Mouse (Mus musculus): Measurements from ENCODE around the gene Spa17. TPM values are rescaled to one million over a fixed set of nuclear protein-coding genes. Genes with fewer than 3 reads are reported as not detected.

The Spa17 gene
- 3.9 and 4.9 TPM in 2 replicates for polyA plus RNA-seq (2014; fragmentation: Nextera tagmentation; extraction: Ambion mirVana)

DNA sequence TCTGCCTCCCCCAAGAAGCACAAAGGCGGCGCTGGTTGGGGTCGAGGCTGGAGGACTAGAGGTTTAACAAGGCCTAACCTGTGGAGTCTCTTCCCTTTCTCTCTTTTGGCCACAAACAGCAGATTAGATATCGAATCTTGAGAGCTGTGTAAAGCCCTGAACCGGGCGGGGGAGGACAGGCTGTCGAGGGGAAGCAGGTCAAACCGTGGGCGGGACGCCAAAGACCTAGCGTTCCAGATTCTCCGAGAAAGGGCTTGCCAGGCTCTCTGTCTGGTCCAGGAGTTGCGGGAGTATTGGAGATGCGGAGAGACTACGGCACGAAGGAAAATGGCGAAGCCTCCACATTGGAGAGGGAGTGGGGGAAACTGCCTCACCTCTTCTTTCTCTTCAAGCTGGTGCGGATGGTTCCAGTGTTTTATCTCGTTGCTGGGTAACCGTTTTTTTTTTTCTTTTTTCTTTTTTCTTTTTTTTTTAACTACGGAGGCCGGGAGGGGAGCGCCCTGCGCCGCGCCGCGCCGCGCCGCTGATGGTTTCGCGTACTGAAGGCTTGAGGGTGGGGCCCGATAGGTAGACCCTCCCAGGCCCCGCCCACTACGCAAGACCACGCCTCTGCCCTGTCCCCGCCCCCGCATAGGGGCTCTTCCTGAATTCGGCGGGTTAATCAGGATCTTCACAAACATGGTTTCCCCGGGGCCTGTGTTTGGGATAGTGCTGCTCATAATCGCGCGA lies at the start of gene Spa17:
Spa17 (minus strand) TSS at position 541 of the 729 bp plus-strand sequence.
- H3K27ac ChIP-seq (ENCODE audit: low read depth, low read length): peak within 1 kb of the TSS; percentile 42; the same call in 1 of the 2 replicates
- peak within 1 kb of the TSS; percentile 69 for H3K4me3 ChIP-seq (ENCODE audit: low read depth, low read length)
- H3K27me3 ChIP-seq (replicated peaks; ENCODE audit: control insufficient read depth, insufficient read depth, low read length): no peaks in the 10 kb centered on the region
- 0 out of 2 replicates have a peak, but pooled peaks cover 3% of the 10 kb centered on the region for H3K4me1 ChIP-seq (replicated peaks; ENCODE audit: control insufficient read depth, insufficient read depth, low read length)
- under 1% methylated on average over 45 of the region's 45 CpGs for WGBS
- no peaks in the 10 kb centered on the region for H3K36me3 ChIP-seq (ENCODE audit: control insufficient read depth, insufficient read depth, low read length)
- peak; percentile 96 for ATAC-seq (replicated peaks; ENCODE audit: low FRiP score)
- no peaks in the 10 kb centered on the region for H3K9me3 ChIP-seq (ENCODE audit: control insufficient read depth, low read length)
- peak; percentile 91 for DNase-seq (ENCODE audit: low spot score)
- H3K9ac ChIP-seq (ENCODE audit: low read depth, low read length): peak within 1 kb of the TSS; percentile 68
- H3K4me2 ChIP-seq: peak within 1 kb of the TSS; percentile 74

DNA sequence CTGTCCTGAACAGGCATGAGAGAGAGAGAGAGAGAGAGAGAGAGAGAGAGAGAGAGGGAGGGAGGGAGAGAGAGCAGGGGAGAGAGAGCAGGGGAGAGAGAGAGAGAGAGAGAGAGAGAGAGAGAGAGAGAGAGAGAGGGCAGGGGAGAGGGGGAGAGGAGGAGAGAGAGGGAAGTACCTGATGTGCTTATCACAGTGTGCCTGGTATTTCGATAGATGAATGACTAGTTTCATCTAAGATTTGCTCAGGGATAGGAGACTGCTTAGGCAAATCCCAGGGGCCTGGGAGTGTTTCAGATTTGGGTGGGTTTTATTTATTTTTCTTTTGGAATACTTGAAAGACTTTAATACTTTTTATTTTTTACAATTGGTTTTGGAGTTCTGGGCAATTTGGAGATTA lies 49.7 kb upstream of the Spa17 start:
- no peak overlapping the region for H3K9ac ChIP-seq (ENCODE audit: low read depth, low read length)
- H3K4me2 ChIP-seq: no peak overlapping the region
- H3K4me1 ChIP-seq (replicated peaks; ENCODE audit: control insufficient read depth, insufficient read depth, low read length): no peaks in the 10 kb centered on the region
- H3K27ac ChIP-seq (ENCODE audit: low read depth, low read length): no peak overlapping the region
- ATAC-seq (replicated peaks; ENCODE audit: low FRiP score) (no peak), DNase-seq (ENCODE audit: low spot score) (no peak)
- no peaks in the 10 kb centered on the region for H3K27me3 ChIP-seq (replicated peaks; ENCODE audit: control insufficient read depth, insufficient read depth, low read length)
- WGBS: 80% methylated on average over 1 of the region's 1 CpGs
- no peak overlapping the region for H3K4me3 ChIP-seq (ENCODE audit: low read depth, low read length)
- no peaks in the 10 kb centered on the region for H3K9me3 ChIP-seq (ENCODE audit: control insufficient read depth, low read length)
- no peaks in the 10 kb centered on the region for H3K36me3 ChIP-seq (ENCODE audit: control insufficient read depth, insufficient read depth, low read length)

DNA sequence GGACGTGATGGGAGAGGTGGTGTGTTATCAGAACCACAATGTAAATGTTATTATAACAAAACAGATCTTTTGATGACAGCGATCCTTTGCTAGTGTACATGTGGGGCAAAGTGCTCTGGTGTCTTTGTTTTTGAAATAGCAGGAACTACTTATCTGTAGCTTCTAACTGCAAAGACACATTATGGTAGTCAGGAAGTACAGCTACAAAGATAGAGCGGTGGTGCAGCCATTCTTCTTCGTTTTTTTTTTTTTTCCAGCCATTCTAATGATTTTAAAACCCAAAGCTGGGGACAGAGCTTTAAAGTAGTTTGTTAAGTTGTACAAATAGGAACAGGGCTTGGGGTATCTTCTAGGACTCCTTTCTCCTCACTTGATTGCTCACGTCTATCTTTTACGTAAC lies 45.9 kb upstream of the Spa17 start:
- Histone ChIP-seq H3K4me1 (replicated peaks; ENCODE audit: control insufficient read depth, insufficient read depth, low read length) (0 out of 2 replicates have a peak, but pooled peaks cover 6% of the 10 kb centered on the region), H3K27ac (ENCODE audit: low read depth, low read length) (no peak overlapping the region), H3K9ac (ENCODE audit: low read depth, low read length) (no peak overlapping the region), H3K27me3 (replicated peaks; ENCODE audit: control insufficient read depth, insufficient read depth, low read length) (no peaks in the 10 kb centered on the region), H3K9me3 (ENCODE audit: control insufficient read depth, low read length) (no peaks in the 10 kb centered on the region), H3K4me3 (ENCODE audit: low read depth, low read length) (no peak overlapping the region), H3K36me3 (ENCODE audit: control insufficient read depth, insufficient read depth, low read length) (no peaks in the 10 kb centered on the region), H3K4me2 (no peak overlapping the region)
- DNase-seq (ENCODE audit: low spot score): no peak
- WGBS: 73% methylated on average over 6 of the region's 6 CpGs
- no peak for ATAC-seq (replicated peaks; ENCODE audit: low FRiP score)

DNA sequence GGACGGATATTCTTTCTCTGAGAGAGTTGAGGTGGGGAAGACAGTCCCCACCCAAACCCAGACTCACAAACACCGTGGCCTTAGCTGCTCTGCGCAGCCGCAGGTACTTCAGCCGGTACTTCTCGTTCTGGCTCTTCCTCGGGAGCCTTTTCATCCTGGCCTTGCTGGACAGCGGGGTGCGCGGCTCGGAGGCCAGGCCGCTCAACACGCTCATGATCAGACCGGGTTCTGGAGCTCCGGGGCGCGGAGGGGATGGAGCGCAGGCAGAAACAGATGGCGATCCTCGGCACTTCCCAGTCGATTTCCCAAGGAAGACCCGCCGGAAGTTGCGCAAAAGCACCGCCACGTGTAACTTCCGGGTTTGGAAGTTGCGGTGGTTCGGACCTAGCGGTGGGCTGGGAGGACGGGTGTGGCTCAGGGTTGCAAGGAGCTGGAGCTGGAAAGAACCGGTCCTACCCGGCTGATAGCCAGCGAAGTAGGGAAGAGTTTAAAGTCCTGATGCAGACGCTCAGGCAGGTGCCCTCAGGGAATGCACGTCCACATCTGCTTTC lies 43.5 kb upstream of the Spa17 start, which contains the start of gene Tbrg1:
Tbrg1 (minus strand) TSS at position 382 of the 551 bp plus-strand sequence.
- H3K27me3 ChIP-seq (replicated peaks; ENCODE audit: control insufficient read depth, insufficient read depth, low read length): no peaks in the 10 kb centered on the region
- peak within 1 kb of the TSS; percentile 67 for H3K27ac ChIP-seq (ENCODE audit: low read depth, low read length)
- H3K4me1 ChIP-seq (replicated peaks; ENCODE audit: control insufficient read depth, insufficient read depth, low read length): 0 out of 2 replicates have a peak, but pooled peaks cover 6% of the 10 kb centered on the region
- peak within 1 kb of the TSS; percentile 85 for H3K4me3 ChIP-seq (ENCODE audit: low read depth, low read length)
- H3K9ac ChIP-seq (ENCODE audit: low read depth, low read length): peak within 1 kb of the TSS; percentile 84
- H3K4me2 ChIP-seq: peak within 1 kb of the TSS; percentile 73
- DNase-seq (ENCODE audit: low spot score) (peak; percentile 89), ATAC-seq (replicated peaks; ENCODE audit: low FRiP score) (peak; percentile 86)
- under 1% methylated on average over 36 of the region's 36 CpGs for WGBS
- H3K9me3 ChIP-seq (ENCODE audit: control insufficient read depth, low read length): no peaks in the 10 kb centered on the region
- peaks cover 16% of the 10 kb centered on the region for H3K36me3 ChIP-seq (ENCODE audit: control insufficient read depth, insufficient read depth, low read length)

DNA sequence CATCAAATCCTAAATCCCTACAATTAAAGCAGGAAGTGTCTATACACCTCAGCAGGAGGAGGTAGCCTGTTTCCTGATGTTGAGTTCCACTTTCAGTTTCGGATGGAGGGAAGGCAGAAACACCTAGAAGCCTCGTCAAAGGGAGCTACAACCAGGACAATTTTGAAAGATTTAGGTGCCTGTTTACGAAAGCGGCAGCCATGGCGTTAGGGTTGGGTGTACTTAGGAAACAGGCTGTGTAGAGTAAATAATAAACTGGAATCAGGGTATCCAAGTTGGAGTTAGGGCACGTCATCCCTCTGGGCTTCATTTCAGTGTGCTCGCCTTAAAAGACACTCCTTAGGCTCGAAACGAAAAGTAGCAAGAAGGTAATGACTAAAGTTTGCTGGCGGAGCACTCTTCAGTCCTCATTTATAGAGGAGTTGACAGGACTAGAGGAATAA lies 42.9 kb upstream of the Spa17 start:
- DNase-seq (ENCODE audit: low spot score) (peak; percentile 40), ATAC-seq (replicated peaks; ENCODE audit: low FRiP score) (peak; percentile 44; the same call in 1 of the 2 replicates)
- H3K36me3 ChIP-seq (ENCODE audit: control insufficient read depth, insufficient read depth, low read length): peaks cover 19% of the 10 kb centered on the region
- H3K4me1 ChIP-seq (replicated peaks; ENCODE audit: control insufficient read depth, insufficient read depth, low read length): 0 out of 2 replicates have a peak, but pooled peaks cover 6% of the 10 kb centered on the region
- no peaks in the 10 kb centered on the region for H3K9me3 ChIP-seq (ENCODE audit: control insufficient read depth, low read length)
- H3K4me3 ChIP-seq (ENCODE audit: low read depth, low read length): peak overlapping the region; percentile 85
- peak overlapping the region; percentile 73 for H3K4me2 ChIP-seq
- WGBS: 1% methylated on average over 10 of the region's 10 CpGs
- peak overlapping the region; percentile 84 for H3K9ac ChIP-seq (ENCODE audit: low read depth, low read length)
- H3K27ac ChIP-seq (ENCODE audit: low read depth, low read length): peak overlapping the region; percentile 67
- no peaks in the 10 kb centered on the region for H3K27me3 ChIP-seq (replicated peaks; ENCODE audit: control insufficient read depth, insufficient read depth, low read length)

DNA sequence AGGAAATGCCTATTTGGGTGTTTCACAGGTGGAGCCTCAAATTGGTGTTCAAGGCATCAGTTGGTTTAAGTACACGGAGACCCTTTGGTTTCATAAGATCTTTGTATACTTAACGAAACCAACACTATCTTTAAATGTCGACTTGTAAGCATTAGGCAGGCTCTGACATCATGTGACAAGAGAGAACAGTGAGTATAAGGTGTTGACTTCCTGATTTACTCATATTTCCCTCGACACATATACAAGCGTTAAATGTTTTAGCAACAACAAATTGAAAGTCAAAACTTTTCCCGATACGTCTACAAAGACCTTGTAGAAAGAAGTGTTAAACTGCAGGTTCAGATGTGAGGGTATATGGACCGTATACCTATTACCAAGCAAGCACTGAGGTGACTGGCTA lies 42.4 kb upstream of the Spa17 start:
- Histone ChIP-seq H3K27me3 (replicated peaks; ENCODE audit: control insufficient read depth, insufficient read depth, low read length) (no peaks in the 10 kb centered on the region), H3K9me3 (ENCODE audit: control insufficient read depth, low read length) (no peaks in the 10 kb centered on the region), H3K4me3 (ENCODE audit: low read depth, low read length) (peak overlapping the region; percentile 85), H3K36me3 (ENCODE audit: control insufficient read depth, insufficient read depth, low read length) (peaks cover 23% of the 10 kb centered on the region), H3K4me2 (peak overlapping the region; percentile 73), H3K4me1 (replicated peaks; ENCODE audit: control insufficient read depth, insufficient read depth, low read length) (0 out of 2 replicates have a peak, but pooled peaks cover 6% of the 10 kb centered on the region), H3K9ac (ENCODE audit: low read depth, low read length) (peak overlapping the region; percentile 84; the same call in 1 of the 2 replicates), H3K27ac (ENCODE audit: low read depth, low read length) (no peak overlapping the region)
- DNase-seq (ENCODE audit: low spot score): no peak
- ATAC-seq (replicated peaks; ENCODE audit: low FRiP score): 0 out of 2 replicates have a peak, but pooled peaks have one; percentile 4
- 47% methylated on average over 8 of the region's 8 CpGs for WGBS

DNA sequence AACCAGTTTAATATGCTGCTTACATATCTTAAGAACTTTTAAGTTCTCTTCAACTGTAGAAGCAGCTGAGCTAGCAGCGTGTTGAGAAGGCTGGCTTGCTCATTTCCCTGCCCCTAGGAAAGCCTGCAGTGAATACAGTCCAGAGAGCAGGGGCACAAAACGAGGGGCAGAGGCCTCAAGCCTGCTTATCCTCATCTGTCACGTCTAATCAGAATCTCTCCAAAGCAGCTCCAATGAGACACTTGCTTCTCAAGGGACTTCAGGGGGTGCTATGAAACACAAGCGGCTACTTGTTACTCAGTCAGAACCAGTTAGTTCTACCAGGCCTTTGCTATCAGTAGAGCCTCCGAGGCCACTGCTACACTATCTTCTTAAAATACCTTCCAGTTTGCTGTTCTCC lies 40.3 kb upstream of the Spa17 start:
- Histone ChIP-seq H3K4me2 (no peak overlapping the region), H3K9me3 (ENCODE audit: control insufficient read depth, low read length) (no peaks in the 10 kb centered on the region), H3K36me3 (ENCODE audit: control insufficient read depth, insufficient read depth, low read length) (peaks cover 39% of the 10 kb centered on the region), H3K9ac (ENCODE audit: low read depth, low read length) (no peak overlapping the region), H3K27me3 (replicated peaks; ENCODE audit: control insufficient read depth, insufficient read depth, low read length) (no peaks in the 10 kb centered on the region), H3K4me3 (ENCODE audit: low read depth, low read length) (no peak overlapping the region), H3K27ac (ENCODE audit: low read depth, low read length) (no peak overlapping the region), H3K4me1 (replicated peaks; ENCODE audit: control insufficient read depth, insufficient read depth, low read length) (0 out of 2 replicates have a peak, but pooled peaks cover 6% of the 10 kb centered on the region)
- ATAC-seq (replicated peaks; ENCODE audit: low FRiP score): no peak
- WGBS: 69% methylated on average over 5 of the region's 5 CpGs
- no peak for DNase-seq (ENCODE audit: low spot score)

DNA sequence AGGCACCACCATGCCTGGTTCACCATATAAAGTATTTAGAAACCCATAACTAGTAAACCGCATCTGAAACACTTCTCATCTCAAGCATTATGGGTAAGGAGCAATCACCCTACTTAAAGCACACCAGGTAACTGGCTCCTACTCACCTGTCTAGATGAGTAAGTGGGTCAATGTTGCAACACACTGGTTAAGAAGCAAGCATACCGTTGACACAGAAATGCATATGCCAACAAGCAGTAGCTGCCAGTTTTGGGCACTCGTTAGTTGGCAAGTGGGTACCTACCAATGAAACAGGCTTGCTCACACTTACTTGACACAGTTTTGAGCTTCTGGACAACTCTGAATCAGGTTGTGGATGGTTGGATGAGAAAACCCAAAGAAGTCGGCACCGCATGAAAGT lies 37.1 kb upstream of the Spa17 start:
- no peak for ATAC-seq (replicated peaks; ENCODE audit: low FRiP score)
- Histone ChIP-seq H3K4me3 (ENCODE audit: low read depth, low read length) (no peak overlapping the region), H3K9ac (ENCODE audit: low read depth, low read length) (no peak overlapping the region), H3K4me1 (replicated peaks; ENCODE audit: control insufficient read depth, insufficient read depth, low read length) (0 out of 2 replicates have a peak, but pooled peaks cover 4% of the 10 kb centered on the region), H3K27ac (ENCODE audit: low read depth, low read length) (no peak overlapping the region), H3K36me3 (ENCODE audit: control insufficient read depth, insufficient read depth, low read length) (peaks cover 43% of the 10 kb centered on the region), H3K4me2 (no peak overlapping the region), H3K9me3 (ENCODE audit: control insufficient read depth, low read length) (no peaks in the 10 kb centered on the region), H3K27me3 (replicated peaks; ENCODE audit: control insufficient read depth, insufficient read depth, low read length) (no peaks in the 10 kb centered on the region)
- 93% methylated on average over 5 of the region's 5 CpGs for WGBS
- DNase-seq (ENCODE audit: low spot score): no peak
